ENCODE assay signal across 26 mouse cellular contexts in genomic region chr5:147749972-147750371, GRCm38 (mm10). TPM values are rescaled to one million over a fixed set of nuclear protein-coding genes. Genes with fewer than 3 reads are reported as not detected.
DNase-seq lines count a peak whose midpoint lies in the region; ATAC-seq lines count a peak whose summit lies in the region.
"Had no signal": no experiment of that assay in that cellular context is flagged by ENCODE, and none has a peak within 500 bp of the region (broad histone marks: within the 10 kb centered on the region; RNA-seq: fewer than 3 reads in every experiment).

No protein-coding gene starts in this region.

- H3K9me3 ChIP-seq in midbrain, embryonic 10.5 days (replicated peaks), result peaks cover 8% of the 10 kb centered on the region; the same call in 1 of the 2 replicates
- no peaks in the 10 kb centered on the region for H3K9me3 ChIP-seq in midbrain, embryonic 15.5 days
- H3K9me3 ChIP-seq: forebrain, embryonic 13.5 days; midbrain, embryonic 13.5 days; stomach, embryonic 15.5 days had no signal

- whole genome bisulfite sequencing in midbrain, embryonic 10.5 days, result 6% methylated on average over 5 of the region's 5 CpGs
- WGBS in midbrain, embryonic 15.5 days, result 11% methylated on average over 5 of the region's 5 CpGs

- no peak overlapping the region for H3K27ac ChIP-seq in midbrain, embryonic 10.5 days (replicated peaks)
- no peak overlapping the region for H3K27ac ChIP-seq in midbrain, embryonic 15.5 days
- H3K27ac ChIP-seq: forebrain, embryonic 13.5 days; hindbrain, embryonic 12.5 days; layer of hippocampus, adult 2 months; liver, embryonic 13.5 days; midbrain, embryonic 13.5 days; neural tube, embryonic 13.5 days; stomach, embryonic 15.5 days had no signal

- H3K36me3 ChIP-seq in midbrain, embryonic 10.5 days, result no peaks in the 10 kb centered on the region
- H3K36me3 ChIP-seq in midbrain, embryonic 15.5 days (replicated peaks), result no peaks in the 10 kb centered on the region
- H3K36me3 ChIP-seq: heart, embryonic 12.5 days; hindbrain, embryonic 12.5 days; liver, embryonic 13.5 days; midbrain, embryonic 13.5 days; neural tube, embryonic 13.5 days; stomach, embryonic 15.5 days had no signal

- peaks cover 88% of the 10 kb centered on the region for H3K27me3 ChIP-seq in midbrain, embryonic 10.5 days (ENCODE audit: low read depth, poor library complexity, severe bottlenecking)
- H3K27me3 ChIP-seq in midbrain, embryonic 15.5 days (replicated peaks), result peaks cover 37% of the 10 kb centered on the region

- peak; percentile 34 for DNase-seq in midbrain, embryonic 10.5 days (ENCODE audit: low spot score)
- DNase-seq in ZHBTc4 (ENCODE audit: low read depth, low spot score), result peak; percentile 70
- peak; percentile 51 for DNase-seq in embryo, embryonic 9.5 days (ENCODE audit: extremely low spot score)
- peak; percentile 41 for DNase-seq in retina, postnatal 1 day
- DNase-seq in cerebellum, adult 11 months, result no peak
- no peak for DNase-seq in T-cell, adult 2 months (ENCODE audit: low spot score)
- DNase-seq: adrenal gland, postnatal 36 days; cerebellum, postnatal 14 days; gastrocnemius, postnatal 10 days; heart, adult 11 months; heart, postnatal 10 days; kidney, adult 9 months; kidney, postnatal 14 days; liver, embryonic 13.5 days; lung, adult 2 months; lung, postnatal 14 days; thymus, adult 18-20 months; thymus, postnatal 4 days had no signal

- peaks cover 43% of the 10 kb centered on the region for H3K4me1 ChIP-seq in midbrain, embryonic 10.5 days
- H3K4me1 ChIP-seq in midbrain, embryonic 15.5 days, result peaks cover 23% of the 10 kb centered on the region
- H3K4me1 ChIP-seq: liver, embryonic 13.5 days had no signal

- no peak overlapping the region for H3K4me2 ChIP-seq in midbrain, embryonic 15.5 days
- H3K4me2 ChIP-seq: forebrain, embryonic 13.5 days; heart, embryonic 12.5 days; hindbrain, embryonic 12.5 days; liver, embryonic 13.5 days; midbrain, embryonic 13.5 days; neural tube, embryonic 13.5 days; stomach, embryonic 15.5 days had no signal

- no peak overlapping the region for H3K9ac ChIP-seq in midbrain, embryonic 15.5 days
- H3K9ac ChIP-seq: forebrain, embryonic 13.5 days; heart, embryonic 12.5 days; hindbrain, embryonic 12.5 days; liver, embryonic 13.5 days; midbrain, embryonic 13.5 days; neural tube, embryonic 13.5 days; stomach, embryonic 15.5 days had no signal

- no peak overlapping the region for H3K4me3 ChIP-seq in midbrain, embryonic 10.5 days
- H3K4me3 ChIP-seq in midbrain, embryonic 15.5 days, result no peak overlapping the region
- H3K4me3 ChIP-seq: forebrain, embryonic 13.5 days; heart, embryonic 12.5 days; hindbrain, embryonic 12.5 days; layer of hippocampus, adult 2 months; liver, embryonic 13.5 days; midbrain, embryonic 13.5 days; neural tube, embryonic 13.5 days; stomach, embryonic 15.5 days had no signal

- ATAC-seq in midbrain, embryonic 15.5 days (replicated peaks), result no peak
- ATAC-seq: forebrain, embryonic 13.5 days; midbrain, embryonic 13.5 days had no signal

RNA-seq across cellular contexts. Expression of gene Flt1, which starts 24.2 kb away (rescaled TPM):
- polyA plus RNA-seq in midbrain, embryonic 10.5 days (2016; fragmentation: Nextera tagmentation; extraction: Ambion mirVana), result 10.5 and 11.1 TPM in 2 replicates
- 13.4 and 15.1 TPM in 2 replicates for polyA plus RNA-seq in midbrain, embryonic 15.5 days (2015; fragmentation: Nextera tagmentation; extraction: Ambion mirVana)

Comparison
In these comparisons a context has a peak if more than half of its experiments do, and no peak if none do; other contexts are left out.
1. DNase-seq: peak in midbrain, embryonic 10.5 days (single experiment), ZHBTc4 (single experiment), embryo, embryonic 9.5 days (single experiment) and retina, postnatal 1 day (single experiment); none in cerebellum, adult 11 months (single experiment) and T-cell, adult 2 months (single experiment).